Mouse (Mus musculus) adrenal gland, postnatal 4 days (tissue): ENCODE measurements around the gene 4930522H14Rik. TPM values are rescaled to one million over a fixed set of nuclear protein-coding genes. Genes with fewer than 3 reads are reported as not detected.

Experiments
- DNase-seq, 2 experiments: peaks; one replicate each; pipeline ENCODE4 v3.0.0; 2021 to 2022; ENCODE audit warnings: low spot score in 2 of 2, mixed read lengths in 2 of 2
- total RNA-seq, 2 experiments: library from RNA; stranded (reverse); gene quantifications; 2 replicates each; pipeline ENCODE4 v1.2.3; 2021

Gene 4930522H14Rik
- total RNA-seq, 2 experiments from 2014 or later = not detected

DNA sequence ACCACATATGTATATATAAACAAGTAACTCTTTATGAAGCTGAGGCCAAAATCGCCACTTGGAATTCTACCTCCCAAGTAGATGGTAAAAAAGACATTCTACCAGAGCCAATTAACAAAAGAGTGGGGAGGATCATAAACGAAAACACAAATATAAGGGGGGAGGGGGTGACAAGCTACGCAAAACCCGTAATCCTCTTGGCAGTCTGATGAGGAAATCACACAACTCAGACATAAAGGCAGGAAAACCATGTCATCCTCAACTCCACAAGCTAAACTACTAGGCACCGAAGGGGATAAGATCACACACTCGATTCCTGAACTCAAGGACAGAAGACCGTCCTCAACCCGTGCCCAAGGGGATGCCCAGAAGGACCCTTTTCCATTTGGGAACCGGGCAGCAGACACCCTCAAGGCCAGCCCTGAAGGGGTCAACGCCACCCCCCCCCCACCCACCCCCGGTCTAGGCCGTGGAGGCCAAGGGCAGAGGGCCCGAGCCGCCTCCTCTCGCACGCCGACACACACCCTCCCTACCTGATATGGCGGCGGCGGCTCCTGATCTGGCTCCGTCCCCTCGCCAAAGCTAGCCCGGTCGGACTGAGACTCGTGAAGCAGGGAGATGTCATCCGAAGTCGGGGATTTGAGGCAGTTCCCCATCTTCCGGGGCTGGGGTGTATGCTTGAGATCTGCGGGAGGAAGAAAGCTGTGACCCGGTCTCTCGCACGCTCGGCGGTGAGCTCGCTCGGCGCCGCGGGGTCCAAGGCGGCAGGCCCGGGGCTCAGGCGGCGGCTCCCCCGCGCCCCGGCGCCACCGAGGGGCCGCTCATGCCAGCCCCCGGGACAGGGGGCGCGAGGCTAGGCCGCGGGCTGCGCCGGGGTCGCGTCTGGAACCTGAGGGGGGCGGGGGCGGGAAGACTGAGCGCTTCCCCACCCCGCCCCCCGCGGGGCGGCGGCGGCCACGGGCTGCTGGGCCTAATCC is 55.2 kb downstream of the 4930522H14Rik start:
- peak; percentile 31 for DNase-seq

GRCm38 (mm10) chr4:109475078-109475477 is 56.0 kb downstream of the 4930522H14Rik start:
- DNase-seq = no peak

- DNase-seq = no peak
Observed at GRCm38 (mm10) chr4:109472566-109472965, 58.5 kb downstream of the 4930522H14Rik start.

DNA sequence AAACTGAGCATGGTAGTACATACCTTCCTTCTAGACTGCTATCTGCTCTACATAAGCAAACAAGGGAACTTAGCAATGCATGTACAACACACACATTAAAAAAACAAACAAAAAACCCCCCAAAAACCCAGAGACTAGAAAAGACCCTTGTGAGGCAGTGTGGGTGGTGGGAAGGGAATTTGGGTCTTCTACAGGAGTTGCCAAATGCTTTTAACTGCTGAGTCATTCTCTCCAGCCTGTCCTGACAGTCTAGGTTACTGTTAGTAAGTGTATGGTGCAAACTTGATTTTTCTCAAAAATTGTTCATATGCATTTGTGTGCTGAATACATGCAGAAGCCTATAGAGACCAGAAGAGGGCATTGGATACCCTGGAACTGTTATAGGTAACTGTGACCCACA is 59.5 kb downstream of the 4930522H14Rik start:
- no peak for DNase-seq

DNA sequence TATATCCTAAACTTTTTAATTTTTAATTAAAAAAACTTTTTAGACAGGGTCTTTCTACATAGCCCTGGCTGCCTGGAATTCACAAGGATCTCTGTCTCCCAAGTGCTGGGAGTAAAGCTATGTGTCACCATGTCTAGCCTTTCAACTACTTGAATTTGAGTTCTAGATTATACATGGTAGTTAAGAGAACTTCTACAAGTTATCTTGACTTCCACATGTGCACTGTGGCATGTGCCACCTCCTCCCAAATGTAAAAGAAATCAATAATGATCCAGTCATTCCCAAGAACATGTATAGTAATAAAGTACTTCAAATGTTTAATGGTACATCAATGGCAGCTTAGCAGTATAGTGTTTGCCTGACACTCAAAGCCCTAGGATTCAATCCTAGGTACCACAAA is 63.4 kb downstream of the 4930522H14Rik start:
- no peak for DNase-seq

DNA sequence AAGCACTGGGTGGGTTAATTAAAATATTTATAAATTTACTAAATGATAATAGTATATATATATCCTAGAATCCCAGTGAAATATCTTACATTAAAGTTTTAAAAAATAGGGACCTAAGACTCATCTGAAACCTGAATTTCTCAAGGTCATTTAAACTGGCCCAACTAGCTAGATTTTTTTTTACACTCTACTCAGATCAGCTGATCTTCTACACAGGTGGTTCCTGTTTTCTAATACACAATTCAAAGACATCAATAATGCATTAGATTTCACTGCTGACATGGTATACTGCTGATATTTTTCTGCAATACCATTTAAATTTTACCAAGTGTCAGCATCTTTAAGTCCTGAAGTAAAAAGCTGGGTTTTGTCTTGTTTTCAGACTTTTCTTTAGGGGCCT is 67.2 kb downstream of the 4930522H14Rik start:
- DNase-seq = no peak

- no peak for DNase-seq
Observed at GRCm38 (mm10) chr4:109460421-109461179, 70.5 kb downstream of the 4930522H14Rik start.

- DNase-seq = no peak
Observed at GRCm38 (mm10) chr4:109456821-109457220, 74.3 kb downstream of the 4930522H14Rik start.

Other genes with a start within 250 kb of the 4930522H14Rik start
- gene Ttc39a, start 124.7 kb downstream of the 4930522H14Rik start, total RNA-seq = 10 to 100 TPM; 10.9 to 11.0 TPM
- 100 to 1,000 TPM in 1 of 2 experiments, 10 to 100 TPM in 1; 97.4 to 103 TPM for gene Rnf11, start 46.6 kb downstream of the 4930522H14Rik start, total RNA-seq
- gene Cdkn2c, start 135.9 kb upstream of the 4930522H14Rik start, total RNA-seq = 10 to 100 TPM; 35.3 to 44.6 TPM
- 10 to 100 TPM; 25.8 to 27.2 TPM for gene Faf1, start 145.3 kb upstream of the 4930522H14Rik start, total RNA-seq